Mouse (Mus musculus) embryo, embryonic 9.5 days (tissue): ENCODE data around the gene Pdp2.
"Not testable (repeated sequence)": the region's sequence is repeated elsewhere in the genome, so short reads cannot be mapped to it uniquely, and the experiment has no call there.

Experiments used
- DNase-seq: peaks from one replicate; pipeline ENCODE4 v3.0.0-alpha.2; 2017; ENCODE audit errors: extremely low spot score

Gene Pdp2

GRCm38 (mm10) chr8:104631975-104632374 is 40.7 kb downstream of the Pdp2 start:
- no peak for DNase-seq

DNA sequence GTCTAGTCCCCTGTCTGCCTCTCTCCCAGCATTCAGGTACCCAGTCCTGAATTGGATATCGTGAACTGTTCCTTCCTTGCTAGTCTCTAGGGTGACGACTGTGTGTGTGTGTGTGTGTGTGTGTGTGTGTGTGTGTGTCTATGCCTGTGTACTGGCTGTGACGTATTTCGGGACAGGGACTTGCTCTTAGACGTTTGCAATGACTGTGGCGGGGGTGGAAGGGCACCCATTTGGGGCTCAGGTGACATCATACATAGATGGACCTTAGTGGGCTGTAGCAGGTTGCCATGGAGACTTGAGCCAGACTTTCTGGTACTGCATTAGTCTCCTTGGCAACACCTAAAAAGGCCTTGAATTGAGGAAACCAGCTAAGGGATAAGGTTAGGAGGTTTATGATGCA is 41.2 kb downstream of the Pdp2 start:
- no peak for DNase-seq

DNA sequence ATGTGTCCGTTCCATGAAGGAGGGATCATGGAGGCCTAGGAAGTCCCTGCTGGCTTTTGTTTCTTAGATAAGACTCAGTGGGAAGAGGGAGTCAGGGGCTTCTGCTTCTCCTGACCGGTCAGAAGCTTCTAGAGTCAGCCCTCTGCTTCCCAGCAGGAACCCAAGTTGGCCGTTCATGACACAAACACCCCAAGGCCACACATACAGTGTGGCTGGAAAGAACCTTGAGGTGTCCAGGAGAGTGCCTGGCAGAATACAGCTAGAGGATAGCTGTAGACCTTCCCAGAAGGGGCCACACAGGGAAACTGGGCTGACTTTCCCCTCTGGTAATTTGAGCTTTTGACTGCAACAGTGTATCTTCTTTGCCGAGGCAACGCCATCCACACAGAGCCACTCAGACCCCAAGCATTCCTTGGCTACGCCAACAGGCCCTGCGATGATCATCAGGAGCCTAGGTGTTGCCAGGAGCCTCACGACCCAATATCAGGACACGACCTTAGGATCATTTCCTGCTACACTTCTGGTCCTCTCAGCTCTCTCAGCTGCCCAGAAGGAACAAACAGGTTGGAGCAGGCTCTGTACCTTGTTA is 42.0 kb downstream of the Pdp2 start:
- DNase-seq, result no peak

DNA sequence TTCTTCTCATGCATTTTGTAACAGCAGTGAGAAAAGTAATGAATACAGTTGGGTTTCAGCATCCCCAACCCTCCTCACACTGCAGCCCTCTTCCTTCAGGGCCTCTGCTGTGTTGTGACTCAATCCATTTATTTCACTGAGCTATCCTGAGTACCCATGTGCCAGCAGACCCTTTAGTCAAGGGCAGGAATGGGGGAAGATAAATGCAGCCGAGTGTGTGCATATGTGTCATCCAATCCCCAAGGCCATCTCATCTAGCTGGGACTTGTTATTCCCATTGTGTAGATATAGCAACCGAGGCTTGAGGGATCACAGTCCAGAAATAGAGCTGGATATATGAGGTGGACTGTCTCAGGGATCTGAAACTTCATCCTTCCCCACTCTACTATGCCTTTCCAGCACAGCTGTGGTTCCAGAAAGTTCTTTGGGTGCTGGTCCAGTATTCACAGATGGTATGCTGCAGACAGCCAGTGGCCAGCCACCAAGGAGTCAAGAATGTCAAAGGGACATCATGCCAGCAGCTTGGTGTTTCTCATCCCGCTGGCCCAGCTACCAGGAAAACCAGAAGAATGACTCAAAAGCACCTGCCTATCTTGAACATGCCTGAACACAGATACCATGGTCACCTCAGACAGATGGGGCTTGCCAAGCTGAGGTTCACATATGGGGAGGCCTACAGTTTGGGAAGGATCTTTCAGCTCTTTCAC is 43.9 kb downstream of the Pdp2 start:
- DNase-seq, result no peak

DNA sequence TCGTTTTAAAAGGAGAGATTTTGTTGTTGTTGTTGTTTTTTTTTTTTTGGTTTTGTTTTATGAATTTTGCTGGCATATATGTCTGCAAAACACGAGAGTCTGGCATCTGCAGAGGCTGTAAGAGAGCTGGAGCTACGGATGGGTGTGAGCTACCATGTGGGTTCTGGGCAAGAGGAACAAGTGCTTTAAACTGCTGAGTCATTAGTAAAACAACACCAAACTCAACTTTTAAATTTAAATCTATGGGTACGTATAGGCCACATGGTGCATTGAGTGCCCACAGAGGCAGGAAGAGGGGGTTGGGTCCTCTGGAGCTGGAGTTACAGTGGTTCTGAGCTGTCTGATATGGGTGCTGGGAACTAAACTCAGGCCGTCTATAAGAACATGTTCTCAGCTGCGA is 46.8 kb downstream of the Pdp2 start:
- DNase-seq, result no peak

- DNase-seq, result no peak
Observed at GRCm38 (mm10) chr8:104640241-104640640, 49.0 kb downstream of the Pdp2 start.

DNA sequence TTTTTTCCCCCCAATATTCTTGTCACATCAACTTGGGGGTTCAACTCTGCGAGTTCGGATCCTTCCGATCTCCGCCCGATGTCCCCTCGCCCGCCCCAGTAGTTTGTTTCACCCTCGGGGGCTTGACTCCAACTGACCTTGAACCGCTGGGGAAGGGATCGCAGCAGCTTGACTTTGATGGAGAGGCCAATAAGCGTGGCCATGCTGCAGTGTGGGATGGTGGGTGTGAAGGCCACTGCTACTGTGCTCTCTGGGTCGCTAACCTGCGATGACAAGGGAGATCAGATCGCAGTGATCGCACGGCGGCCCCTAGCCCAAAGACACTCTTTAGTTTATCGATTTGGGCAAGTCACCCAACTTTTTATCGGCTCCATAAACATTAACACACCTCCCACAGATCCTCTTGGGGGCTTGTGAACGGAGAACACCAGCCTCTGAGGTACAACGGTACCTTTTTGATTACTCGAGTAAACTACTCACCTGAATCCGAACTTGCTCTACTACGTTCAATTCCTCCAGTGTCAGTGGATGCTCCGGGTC is 49.6 kb downstream of the Pdp2 start:
- DNase-seq, result no peak

- peak; percentile 91 for DNase-seq
Observed at GRCm38 (mm10) chr8:104641426-104642323, 50.4 kb downstream of the Pdp2 start, which contains the start of gene Ciao2b. Gene Ciao2b (minus strand): TSS chr8:104641965.

GRCm38 (mm10) chr8:104642324-104642654 is 51.0 kb downstream of the Pdp2 start:
- no peak for DNase-seq

DNA sequence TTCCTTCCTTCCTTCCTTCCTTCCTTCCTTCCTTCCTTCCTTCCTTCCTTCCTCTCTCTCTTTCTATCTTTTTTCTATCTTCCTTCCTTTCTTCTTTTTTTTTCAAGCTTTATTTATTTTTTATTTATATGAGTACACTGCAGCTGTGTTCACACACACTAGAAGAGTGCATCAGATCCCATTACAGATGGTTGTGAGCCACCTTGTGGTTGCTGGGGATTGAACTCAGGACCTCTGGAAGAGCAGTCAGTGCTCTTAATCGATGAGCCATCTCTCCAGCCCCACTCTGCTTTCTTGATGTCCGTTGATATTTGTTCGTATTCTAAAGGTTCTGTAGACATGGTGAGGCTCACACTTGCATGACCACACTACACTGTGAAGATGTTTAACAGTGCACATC is 52.9 kb downstream of the Pdp2 start:
- DNase-seq, result not testable (repeated sequence)
